Mouse (Mus musculus): ENCODE measurements around the gene Rnf208.
"Not testable (repeated sequence)": the region's sequence is repeated elsewhere in the genome, so short reads cannot be mapped to it uniquely, and the experiment has no call there.

Gene Rnf208

DNA sequence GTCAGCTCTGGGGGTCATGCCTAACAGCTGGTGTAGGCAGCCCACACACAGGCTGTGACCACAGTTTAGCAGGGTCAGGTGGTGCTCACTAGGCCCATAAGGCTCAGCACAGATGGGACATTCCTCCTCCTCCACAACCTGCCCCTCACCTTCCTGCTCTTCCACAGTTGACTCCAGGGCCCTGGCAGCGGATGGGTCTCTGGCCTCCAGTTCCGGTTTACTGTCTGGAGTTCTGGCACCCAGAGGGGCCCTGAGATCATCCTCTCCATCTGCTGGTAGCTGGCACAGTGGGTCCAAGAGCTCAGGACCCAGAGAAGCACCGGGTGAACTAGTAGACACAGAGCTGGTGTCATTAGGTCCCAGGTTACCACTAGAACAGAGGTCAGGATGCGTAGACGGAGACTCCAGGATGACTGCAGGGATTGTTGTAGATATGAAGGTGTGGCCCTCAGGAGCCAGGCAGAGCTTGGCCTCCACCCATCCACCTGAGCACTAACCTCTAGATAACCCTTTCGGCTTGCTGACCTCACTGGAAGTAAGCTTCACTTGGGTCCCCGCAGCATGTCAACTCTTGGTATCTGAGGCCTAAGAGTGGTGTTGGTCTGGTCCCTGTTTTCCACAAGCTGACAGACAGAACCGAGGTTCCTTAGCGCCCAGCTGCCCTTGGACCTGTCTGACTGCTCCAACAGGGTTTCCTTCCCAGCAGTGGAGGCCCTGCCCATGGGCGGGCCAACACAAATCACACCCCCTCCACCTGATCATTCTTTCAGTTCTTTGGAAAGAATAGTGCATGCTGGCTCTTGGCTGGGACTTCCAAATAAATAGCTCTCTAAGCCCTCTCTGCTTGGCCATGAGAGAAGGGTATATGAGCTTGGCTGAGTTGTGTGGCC, 4.4 kb downstream of the Rnf208 start, which contains the start of gene AL732309.1:
Gene AL732309.1, minus strand, starts transcription at position 681 of the 890 bp plus-strand sequence.
- peak in 1 of 2 experiments; percentile 60 for DNase-seq

DNA sequence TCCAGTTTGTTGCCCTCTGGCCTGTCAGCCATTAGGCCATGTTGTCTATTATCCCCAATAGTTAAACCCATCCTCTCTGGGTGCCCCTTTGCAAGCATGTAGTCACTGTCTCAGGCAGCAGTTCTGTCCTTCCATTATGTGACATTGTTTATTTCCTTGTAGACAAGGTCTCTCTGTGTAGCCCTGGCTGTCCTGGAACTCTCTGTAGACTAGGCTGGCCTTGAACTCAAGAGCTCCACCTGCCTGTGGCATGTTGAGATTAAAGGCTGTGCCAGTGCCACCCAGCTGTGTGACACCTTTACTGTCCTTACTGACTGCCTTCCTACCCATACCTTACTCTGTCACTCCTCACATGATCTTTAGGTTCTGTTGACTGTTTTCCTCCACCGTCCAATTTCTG, 10.3 kb downstream of the Rnf208 start:
- DNase-seq, result no peak

DNA sequence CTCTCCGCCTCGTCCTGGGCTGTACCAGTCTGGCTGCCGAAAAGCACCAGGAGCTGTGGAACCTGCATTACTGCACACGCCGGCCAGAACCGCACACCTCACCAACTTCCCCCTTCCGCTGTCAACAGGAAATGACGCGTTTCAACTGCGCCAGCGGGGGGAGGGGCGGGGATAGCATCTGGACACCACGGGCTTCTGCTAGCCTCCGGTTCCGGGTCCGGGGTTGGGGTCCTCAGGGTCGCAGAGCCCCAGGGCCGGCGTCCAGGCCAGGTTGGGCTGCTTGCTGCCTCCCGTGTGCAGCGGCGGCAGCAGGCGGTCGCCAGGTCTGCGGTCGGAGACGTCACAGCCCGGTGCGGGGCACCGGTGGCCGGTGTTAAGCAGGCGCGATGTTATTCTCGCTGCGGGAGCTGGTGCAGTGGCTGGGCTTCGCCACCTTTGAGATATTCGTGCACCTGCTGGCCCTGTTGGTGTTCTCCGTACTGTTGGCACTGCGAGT, 13.3 kb downstream of the Rnf208 start, which contains the start of gene Tmem203:
Gene Tmem203, plus strand, starts transcription at position 156 of the 496 bp plus-strand sequence.
- peak; percentile 89 for DNase-seq

DNA sequence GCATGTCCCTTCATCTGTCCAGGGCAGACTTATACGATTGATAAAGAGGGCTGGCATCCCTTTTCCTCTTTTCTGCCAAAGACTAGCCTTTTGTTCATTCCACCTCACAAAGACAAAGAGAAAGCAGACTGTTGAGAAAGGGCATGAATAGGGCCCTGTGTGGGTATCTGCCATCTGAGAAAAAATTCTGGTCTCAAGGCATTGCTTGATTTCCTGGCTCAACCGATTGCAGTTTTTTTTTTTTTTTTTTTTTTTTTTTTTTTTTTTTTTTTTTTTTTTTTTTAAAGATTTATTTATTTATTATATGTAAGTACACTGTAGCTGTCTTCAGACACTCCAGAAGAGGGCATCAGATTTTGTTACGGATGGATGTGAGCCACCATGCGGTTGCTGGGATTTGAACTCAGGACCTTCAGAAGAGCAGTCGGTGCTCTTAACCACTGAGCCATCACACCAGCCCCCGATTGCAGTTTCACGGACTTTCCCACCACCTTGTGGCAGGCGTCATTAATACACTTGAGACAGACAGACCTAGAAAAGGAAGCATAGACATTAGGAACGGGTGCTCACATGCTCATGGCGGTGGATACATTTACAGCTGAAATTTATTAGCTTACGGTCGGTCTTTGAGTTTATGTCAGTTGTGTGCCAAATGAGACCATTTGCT, 14.5 kb downstream of the Rnf208 start:
- DNase-seq, result peak; percentile 49 to 55

DNA sequence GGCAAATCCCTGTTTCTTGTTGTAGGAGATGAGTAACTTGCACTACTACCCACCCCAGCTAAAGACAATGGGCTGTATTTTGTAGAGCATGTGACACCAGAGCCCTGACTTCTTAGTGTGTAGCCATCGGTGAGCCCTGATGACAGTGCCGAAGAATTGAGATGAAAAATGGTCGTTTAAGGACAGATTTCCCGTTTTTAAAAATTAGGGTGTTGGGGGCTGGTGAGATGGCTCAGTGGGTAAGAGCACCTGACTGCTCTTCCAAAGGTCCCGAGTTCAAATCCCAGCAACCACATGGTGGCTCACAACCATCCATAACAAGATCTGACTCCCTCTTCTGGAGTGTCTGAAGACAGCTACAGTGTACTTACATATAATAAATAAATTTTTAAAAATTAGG, 15.2 kb downstream of the Rnf208 start:
- DNase-seq, result not testable (repeated sequence)

DNA sequence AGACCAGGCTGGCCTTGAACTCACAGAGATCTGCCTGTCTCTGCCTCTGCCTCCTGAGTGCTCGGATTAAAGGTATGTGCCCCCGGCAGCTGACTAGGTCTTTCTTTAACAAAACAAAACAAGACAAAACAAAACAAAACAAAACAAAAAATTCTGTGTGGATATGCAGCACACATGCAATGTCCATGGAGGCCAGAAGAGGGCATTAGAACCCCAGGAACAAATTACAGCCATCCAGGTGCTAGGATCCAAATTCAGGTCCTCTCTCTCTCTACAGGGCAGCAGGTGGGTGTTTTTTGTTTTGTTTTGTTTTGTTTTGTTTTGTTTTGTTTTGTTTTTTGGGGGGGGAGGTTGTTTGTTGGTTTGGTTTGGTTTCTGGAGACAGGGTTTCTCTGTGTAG, 16.8 kb downstream of the Rnf208 start:
- no peak for DNase-seq

DNA sequence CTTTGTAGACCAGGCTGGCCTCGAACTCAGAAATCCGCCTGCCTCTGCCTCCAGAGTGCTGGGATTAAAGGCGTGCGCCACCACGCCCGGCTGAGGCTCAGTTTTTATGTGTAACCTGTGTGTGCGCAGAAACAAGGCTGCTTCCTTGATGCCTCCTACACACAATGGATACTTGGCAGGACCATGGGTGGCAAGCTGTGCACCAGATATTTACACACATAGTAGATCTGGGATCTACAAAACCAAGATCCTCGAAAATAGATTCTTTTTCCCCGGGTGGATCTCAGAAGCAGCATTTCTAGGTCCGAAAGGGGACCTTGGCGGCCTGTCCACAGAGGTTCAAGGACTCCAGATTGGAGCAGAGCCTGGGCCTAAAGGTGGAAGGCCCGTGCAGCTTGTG, 19.8 kb downstream of the Rnf208 start:
- DNase-seq, result no peak

DNA sequence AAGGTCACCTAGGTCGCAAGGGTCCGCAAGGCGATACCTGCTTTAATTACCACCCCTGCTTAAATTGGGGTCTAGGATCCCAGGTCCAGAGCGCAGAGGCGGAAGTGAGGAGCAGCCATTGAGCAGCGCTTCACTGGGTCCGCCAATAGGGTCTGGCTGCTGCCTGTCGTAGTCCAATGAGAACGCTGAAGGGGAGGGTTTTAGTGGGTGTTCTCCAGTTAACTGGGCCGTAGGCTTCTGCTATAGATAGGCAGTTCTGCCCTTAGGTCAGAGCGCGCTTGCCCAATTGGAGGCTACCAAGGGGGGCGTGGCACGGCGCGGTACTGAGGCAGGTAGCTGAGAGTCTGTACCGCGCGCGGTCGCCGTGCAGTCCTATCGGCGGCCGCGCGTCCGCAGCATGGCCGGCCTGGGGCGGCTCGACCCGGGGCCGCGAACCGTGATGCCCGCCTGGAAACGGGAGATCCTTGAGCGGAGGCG, 20.3 kb downstream of the Rnf208 start, which contains the start of gene Tprn:
Gene Tprn, plus strand, starts transcription at position 328 of the 477 bp plus-strand sequence.
- peak; percentile 97 to 98 for DNase-seq

DNA sequence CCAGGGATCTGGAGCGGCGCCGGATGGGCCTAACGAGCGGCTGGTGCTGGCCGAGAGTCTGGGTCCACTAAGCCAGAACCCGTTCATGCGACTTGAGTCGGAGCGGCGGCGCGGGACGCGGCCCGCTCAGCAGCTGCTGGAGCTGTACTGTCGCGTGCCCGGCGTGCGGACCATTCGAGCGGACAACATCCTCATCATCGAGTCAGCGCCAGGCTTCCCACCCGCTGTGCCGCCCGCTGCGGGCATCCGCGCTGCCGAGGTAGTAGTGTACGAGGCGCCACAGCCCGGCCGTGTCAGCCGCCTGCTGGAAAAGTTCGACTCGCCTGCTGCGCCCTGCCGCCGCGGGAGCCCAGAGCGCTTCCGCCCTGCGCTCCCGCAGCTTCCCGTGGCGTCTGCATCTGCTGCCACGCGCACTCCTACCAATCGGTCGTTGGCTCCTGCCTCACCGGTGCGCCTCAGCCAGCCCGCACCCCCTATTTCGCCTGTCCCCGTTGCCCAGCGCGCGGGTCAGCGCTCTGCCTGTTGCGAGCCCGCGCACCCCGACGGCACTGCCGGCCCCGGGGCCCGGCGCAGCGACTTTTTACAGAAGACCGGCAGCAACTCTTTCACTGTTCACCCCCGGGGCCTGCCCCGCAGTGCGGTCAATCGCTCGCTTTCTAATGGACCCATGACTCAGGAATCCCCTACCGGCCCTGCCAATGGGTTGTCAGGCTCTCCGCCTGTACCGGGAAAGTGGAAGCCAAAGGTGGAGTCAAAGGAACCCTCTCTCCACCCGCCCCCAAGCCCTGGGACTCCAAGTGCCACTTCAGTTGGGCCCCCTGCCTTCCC, 21.0 kb downstream of the Rnf208 start:
- DNase-seq, result peak in 1 of 2 experiments; percentile 79

DNA sequence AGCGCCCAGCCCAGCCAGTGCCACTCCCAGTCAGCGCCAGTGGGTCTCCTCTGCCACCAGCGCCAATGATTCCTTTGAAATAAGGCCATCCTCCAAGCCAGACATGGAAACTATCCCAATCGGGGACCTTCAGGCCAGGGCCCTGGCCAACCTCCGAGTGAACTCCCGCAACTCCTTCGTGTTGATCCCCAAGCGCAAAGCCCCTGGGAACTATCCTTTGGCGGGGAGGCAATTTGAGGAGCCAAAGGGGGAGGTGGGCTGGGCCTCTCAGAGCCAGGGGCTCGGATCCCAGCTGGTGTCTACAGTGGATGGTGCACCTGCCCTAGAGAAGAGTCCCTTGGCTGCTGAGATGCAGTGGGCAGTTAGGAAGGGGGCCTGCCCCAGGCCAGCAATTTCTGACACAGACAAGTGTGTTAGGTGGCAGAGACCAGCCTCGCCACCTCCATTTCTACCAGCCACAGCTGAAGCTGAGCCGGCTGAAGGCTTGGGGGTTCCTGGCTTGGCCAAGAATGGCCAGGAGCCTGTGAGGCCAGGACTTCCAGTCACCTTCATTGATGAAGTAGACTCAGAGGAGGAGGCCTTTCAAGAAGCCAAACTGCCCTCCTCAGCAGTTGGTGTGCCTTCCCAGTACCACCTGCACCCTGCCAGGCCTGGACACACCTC, 21.7 kb downstream of the Rnf208 start:
- no peak for DNase-seq

DNA sequence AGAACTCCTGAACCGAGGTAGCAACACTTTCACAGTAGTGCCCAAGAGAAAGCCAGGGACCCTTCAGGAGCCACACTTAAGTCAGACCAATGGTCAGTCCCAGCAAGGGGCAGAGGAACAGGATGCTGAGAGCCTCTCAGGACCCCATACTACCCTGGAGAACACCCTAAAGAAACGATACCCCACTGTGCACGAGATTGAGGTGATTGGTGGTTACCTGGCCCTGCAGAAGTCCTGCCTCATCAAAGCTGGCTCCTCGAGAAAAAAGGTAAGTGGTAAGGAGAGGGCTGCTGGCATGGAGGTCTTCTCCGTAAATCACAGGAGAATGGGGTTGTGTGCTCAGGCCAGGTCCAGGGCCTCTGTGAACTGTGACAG, 22.2 kb downstream of the Rnf208 start:
- peak in 1 of 2 experiments; percentile 37 for DNase-seq

DNA sequence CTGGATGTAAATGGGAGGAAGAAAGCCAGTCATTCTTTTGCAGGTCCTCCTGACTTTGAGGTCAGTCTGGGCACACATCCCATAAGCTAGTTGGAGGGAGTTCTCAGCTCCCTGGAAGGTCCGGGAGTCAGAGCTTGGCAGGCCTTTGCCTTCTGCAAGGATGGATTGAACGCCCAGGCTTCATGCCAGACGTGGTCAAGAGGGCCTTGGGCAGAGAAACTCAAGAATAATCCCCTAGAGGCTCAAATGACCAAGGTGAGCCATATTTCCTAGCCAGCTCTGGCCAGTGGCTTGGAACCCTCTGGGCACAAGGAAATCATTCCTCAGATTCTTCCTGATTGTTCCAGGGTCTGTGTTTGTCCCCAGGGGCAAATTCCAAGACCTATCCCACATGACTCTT, 22.8 kb downstream of the Rnf208 start:
- peak; percentile 86 to 89 for DNase-seq

DNA sequence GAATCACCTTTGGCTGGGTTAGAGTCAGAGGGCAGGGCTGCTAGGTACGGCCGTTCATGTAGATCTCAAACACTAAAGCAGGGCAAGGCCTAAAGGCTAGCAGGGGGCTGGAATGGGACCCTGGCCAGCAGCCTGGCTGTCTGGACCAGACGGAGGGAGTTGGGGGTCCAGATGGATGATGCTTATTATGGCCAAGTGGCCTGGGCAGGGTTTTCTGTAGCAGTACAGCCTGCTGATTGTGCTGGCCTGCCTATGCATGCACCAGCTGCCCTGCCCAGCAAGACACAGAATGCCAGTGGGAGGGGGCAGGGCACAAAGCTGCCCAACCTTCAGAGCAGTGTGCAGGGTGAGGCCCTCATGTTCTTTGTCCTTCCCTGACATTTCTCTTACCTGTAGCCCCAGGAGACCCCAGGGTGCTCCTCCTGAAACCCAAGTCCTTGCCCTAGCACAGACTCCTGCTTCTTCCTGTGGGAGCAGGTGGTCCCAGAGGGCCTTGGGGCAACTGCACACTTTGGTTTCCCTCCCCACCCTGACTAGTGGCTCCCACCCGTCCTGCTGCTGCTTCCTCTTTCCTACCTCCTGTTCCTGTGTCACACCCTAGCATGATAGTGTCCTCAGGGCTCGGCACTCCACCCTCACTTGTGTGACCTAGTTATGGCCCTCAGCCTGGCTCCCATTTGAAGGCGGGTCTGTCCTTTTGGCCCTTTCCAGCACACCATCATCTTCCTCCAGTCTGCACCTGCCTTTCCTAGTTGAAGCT, 24.0 kb downstream of the Rnf208 start:
- DNase-seq, result peak; percentile 97

DNA sequence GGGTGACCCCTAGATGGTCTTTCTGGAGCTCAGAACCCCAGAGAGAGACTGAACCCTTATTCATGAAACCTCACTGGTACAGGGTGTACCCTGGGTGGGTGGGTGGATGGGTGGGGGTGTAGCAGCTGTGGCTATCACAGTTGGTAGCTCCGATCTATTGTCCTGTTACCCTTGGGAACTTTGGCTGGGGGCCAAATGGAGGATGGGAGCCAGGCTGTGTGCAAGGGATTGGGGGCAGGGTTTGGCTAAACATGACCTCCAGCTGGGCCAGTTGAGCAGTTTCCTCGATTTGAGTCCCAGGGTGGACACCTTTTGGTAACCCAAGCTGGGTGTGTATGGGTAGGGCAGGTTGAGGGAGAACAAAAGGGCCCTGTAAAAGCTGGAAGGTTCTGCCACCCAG, 24.7 kb downstream of the Rnf208 start:
- DNase-seq, result peak; percentile 74 to 77

DNA sequence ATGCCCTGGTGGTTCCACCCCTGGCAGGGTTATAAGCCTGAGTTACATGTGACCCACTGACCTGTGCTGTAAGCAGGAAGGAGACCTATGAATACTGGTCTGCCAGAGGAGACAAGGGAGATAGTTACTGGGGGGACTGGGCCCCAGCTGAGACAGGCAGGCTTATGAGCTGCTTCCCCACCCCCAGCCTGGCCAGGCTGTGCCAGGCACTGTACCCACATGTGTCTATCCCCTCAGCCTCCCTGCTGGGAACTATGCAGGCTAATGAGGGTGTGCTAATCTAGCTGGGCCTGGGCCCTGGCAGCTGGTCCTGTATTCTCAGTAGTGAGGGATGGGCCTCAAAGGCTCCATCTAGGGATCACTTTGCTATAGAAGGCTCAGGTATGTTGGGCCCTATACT, 25.2 kb downstream of the Rnf208 start:
- DNase-seq, result peak; percentile 27 to 41

DNA sequence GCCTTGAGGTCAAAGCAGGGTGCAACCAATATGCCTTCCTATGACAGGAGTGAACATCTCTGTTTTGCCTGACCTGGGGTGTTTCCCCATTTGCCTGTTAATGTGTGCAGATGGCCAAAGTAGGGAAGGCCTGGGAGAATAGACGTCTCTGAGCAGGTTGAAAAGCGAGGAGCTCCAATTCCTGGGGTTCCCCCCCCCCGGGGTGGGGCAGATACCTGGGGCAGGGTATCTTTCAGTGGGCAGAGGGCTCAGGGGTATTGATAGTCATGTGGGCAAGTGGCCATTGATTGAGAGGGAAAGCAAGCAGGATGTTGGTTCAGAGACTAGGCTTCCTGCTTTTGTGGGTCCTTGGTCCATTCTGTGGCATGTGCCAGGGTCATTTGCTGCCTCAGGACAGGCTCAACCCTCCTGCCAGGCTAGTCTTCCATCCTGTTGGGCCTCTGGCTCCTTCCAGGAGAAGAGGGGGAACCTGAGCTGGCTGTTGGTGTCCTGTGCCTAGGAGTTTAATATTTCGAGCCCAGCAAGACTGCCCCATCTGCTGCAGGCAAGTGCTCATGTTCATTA, 25.8 kb downstream of the Rnf208 start:
- peak in 1 of 2 experiments; percentile 30 for DNase-seq

DNA sequence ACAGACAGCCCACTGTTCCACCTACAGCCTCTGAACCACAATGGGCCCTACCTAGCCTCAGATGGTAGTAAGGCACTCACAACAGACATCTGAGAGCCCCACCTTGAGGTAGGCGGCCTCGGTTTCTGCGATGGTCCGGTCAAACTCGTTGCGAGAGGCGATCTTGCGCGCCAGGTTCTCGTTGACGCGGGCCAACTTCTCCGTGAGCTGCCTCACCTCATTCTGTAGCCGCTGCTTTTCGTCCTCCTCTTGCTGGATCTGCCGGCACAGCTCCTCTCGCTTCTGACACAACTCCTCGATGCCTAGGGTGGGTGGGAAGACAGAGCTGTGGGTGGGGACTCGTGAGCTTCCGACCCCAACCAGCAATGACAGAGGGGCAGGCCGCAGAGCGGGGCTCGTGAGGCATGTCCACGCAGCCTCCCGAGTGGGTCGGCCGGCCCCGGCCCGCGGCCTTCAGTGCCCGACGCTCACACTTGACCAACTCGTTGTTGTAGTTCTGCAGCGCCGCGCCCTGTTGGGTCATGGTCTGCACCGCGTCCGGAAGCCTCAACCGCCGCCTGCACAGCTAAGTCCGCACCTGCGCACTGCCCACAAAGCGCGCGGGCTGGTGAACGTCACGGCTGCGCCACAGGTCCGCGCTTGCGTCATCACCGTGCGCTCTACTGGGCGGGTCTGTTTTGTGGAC, 29.9 kb downstream of the Rnf208 start, which contains the start of the genes Ssna1 and Anapc2:
Gene Ssna1, minus strand, starts transcription at position 612 of the 685 bp plus-strand sequence.
Gene Anapc2, plus strand, starts transcription at position 652 of the 685 bp plus-strand sequence.
- peak; percentile 97 to 98 for DNase-seq

DNA sequence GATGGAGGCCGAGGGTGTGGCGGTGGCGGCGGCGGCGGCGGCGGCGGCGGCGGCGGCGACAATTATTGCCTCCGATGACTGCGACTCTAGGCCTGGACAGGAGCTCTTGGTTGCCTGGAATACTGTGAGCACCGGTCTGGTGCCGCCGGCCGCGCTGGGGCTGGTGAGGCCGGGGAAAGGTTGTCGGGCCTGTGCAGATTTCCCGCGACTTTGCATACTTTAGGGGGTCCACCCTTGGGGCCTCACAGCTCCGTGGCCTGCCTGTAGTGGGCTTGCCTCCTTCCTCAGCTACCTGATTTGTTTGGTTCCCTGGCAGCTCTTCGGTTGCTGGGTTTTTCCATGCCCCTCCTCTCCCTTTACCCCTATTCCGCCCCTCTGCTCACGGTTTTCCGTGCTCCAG, 30.5 kb downstream of the Rnf208 start:
- DNase-seq, result no peak

DNA sequence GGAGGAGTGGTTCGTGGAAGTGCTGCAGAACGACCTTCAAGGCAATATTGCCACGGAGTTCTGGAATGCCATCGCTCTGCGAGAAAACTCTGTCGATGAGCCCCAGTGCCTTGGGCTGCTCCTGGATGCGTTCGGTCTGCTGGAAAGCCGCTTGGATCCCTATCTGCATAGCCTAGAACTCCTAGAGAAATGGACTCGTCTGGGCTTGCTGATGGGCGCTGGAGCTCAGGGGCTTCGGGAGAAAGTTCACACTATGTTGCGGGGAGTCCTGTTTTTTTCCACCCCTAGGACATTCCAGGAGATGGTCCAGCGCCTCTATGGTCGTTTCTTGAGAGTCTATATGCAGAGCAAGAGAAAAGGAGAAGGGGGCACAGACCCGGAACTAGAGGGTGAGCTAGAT, 31.0 kb downstream of the Rnf208 start:
- DNase-seq, result no peak

All from cerebellum, postnatal 36 days (tissue).